25 mouse cellular contexts compared by ENCODE assay signal in the genomic region with DNA sequence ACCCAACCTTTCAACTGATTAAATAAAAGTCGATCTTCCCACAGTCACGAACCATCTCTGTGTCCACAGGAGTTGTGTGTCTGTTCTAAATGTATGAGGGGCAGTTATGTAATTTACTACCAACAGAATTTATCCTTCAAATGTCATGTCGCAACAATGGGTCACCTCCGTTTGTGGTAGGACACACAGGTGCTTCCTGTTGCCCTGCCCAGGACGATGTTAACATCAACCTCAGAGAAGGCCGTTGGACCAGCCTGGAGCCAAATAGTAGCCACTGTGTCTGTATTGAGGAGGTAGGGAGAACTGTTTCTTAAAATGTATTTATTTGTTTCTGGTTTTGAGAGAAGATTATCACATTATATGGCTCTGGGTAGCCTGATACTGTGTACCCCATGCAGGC. TPM values are rescaled to one million over a fixed set of nuclear protein-coding genes. Genes with fewer than 3 reads are reported as not detected.
DNase-seq lines count a peak whose midpoint lies in the region; ATAC-seq and TF ChIP-seq lines count a peak whose summit lies in the region.
"Had no signal": no experiment of that assay in that cellular context is flagged by ENCODE, and none has a peak within 500 bp of the region (broad histone marks: within the 10 kb centered on the region; RNA-seq: fewer than 3 reads in every experiment).

No protein-coding gene starts in this region.

- H3K27me3 ChIP-seq in liver, embryonic 16.5 days (ENCODE audit: control insufficient read depth, insufficient read depth, low read depth, low read length): no peaks in the 10 kb centered on the region
- H3K27me3 ChIP-seq in liver, embryonic 12.5 days (replicated peaks): no peaks in the 10 kb centered on the region
- H3K27me3 ChIP-seq in midbrain, embryonic 13.5 days: no peaks in the 10 kb centered on the region
- H3K27me3 ChIP-seq: embryonic facial prominence, embryonic 12.5 days; embryonic facial prominence, embryonic 15.5 days; heart, embryonic 13.5 days; hindbrain, embryonic 13.5 days had no signal

- no peaks in the 10 kb centered on the region for H3K9me3 ChIP-seq in liver, embryonic 16.5 days (replicated peaks; ENCODE audit: control insufficient read depth, low read length)
- no peaks in the 10 kb centered on the region for H3K9me3 ChIP-seq in liver, embryonic 12.5 days (replicated peaks)
- H3K9me3 ChIP-seq in midbrain, embryonic 13.5 days: no peaks in the 10 kb centered on the region
- H3K9me3 ChIP-seq: embryonic facial prominence, embryonic 12.5 days; embryonic facial prominence, embryonic 15.5 days; heart, embryonic 10.5 days; hindbrain, embryonic 10.5 days; hindbrain, embryonic 13.5 days had no signal

- peak overlapping the region; percentile 67 for H3K27ac ChIP-seq in liver, embryonic 16.5 days (ENCODE audit: low read length)
- H3K27ac ChIP-seq in liver, embryonic 12.5 days: no peak overlapping the region
- H3K27ac ChIP-seq in bone marrow, adult 2 months (ENCODE audit: control insufficient read depth, insufficient read depth, low read depth, low read length, poor library complexity): peak overlapping the region; percentile 45; the same call in 1 of the 2 replicates
- no peak overlapping the region for H3K27ac ChIP-seq in midbrain, embryonic 13.5 days
- H3K27ac ChIP-seq: embryonic facial prominence, embryonic 12.5 days; embryonic facial prominence, embryonic 15.5 days; heart, adult 2 months; heart, embryonic 10.5 days; heart, embryonic 13.5 days; hindbrain, embryonic 10.5 days; hindbrain, embryonic 13.5 days; hindbrain, postnatal 0 days had no signal

- TF ChIP-seq POLR2A in bone marrow, adult 2 months (IDR thresholded peaks at IDR 0.05; ENCODE audit: borderline replicate concordance, control insufficient read depth, low read depth, low read length): no peak

- no peak overlapping the region for H3K4me2 ChIP-seq in liver, embryonic 16.5 days (ENCODE audit: low read depth, low read length)
- H3K4me2 ChIP-seq in liver, embryonic 12.5 days: no peak overlapping the region
- H3K4me2 ChIP-seq in midbrain, embryonic 13.5 days (replicated peaks): no peak overlapping the region
- H3K4me2 ChIP-seq: embryonic facial prominence, embryonic 12.5 days; embryonic facial prominence, embryonic 15.5 days; heart, embryonic 13.5 days; hindbrain, embryonic 13.5 days had no signal

- peaks cover 6% of the 10 kb centered on the region for H3K4me1 ChIP-seq in liver, embryonic 16.5 days (ENCODE audit: control insufficient read depth, low read depth, low read length)
- H3K4me1 ChIP-seq in liver, embryonic 12.5 days: peaks cover 30% of the 10 kb centered on the region
- H3K4me1 ChIP-seq in bone marrow, adult 2 months (ENCODE audit: control insufficient read depth, insufficient read depth, low read length): peaks cover 2% of the 10 kb centered on the region; the same call in 1 of the 2 replicates
- H3K4me1 ChIP-seq in midbrain, embryonic 13.5 days (replicated peaks): peaks cover 1% of the 10 kb centered on the region; the same call in 1 of the 2 replicates
- H3K4me1 ChIP-seq: embryonic facial prominence, embryonic 12.5 days had no signal

- H3K9ac ChIP-seq in liver, embryonic 16.5 days (ENCODE audit: low read depth, low read length): no peak overlapping the region
- no peak overlapping the region for H3K9ac ChIP-seq in liver, embryonic 12.5 days
- H3K9ac ChIP-seq in midbrain, embryonic 13.5 days (replicated peaks): no peak overlapping the region
- H3K9ac ChIP-seq: embryonic facial prominence, embryonic 12.5 days; embryonic facial prominence, embryonic 15.5 days; forebrain, postnatal 0 days; heart, embryonic 13.5 days; hindbrain, embryonic 13.5 days had no signal

- 39% methylated on average over 6 of the region's 6 CpGs for WGBS in liver, embryonic 16.5 days (ENCODE audit: insufficient replicate concordance)
- 61% methylated on average over 6 of the region's 6 CpGs for WGBS in liver, embryonic 12.5 days (ENCODE audit: insufficient replicate concordance)
- WGBS in bone marrow, adult 2 months: 8% methylated on average over 6 of the region's 6 CpGs
- 94% methylated on average over 6 of the region's 6 CpGs for WGBS in midbrain, embryonic 13.5 days

- H3K4me3 ChIP-seq in liver, embryonic 16.5 days (ENCODE audit: low read depth, low read length): no peak overlapping the region
- no peak overlapping the region for H3K4me3 ChIP-seq in liver, embryonic 12.5 days
- H3K4me3 ChIP-seq in bone marrow, adult 2 months (replicated peaks; ENCODE audit: control insufficient read depth, low read depth, low read length): no peak overlapping the region
- H3K4me3 ChIP-seq in midbrain, embryonic 13.5 days (replicated peaks): no peak overlapping the region
- H3K4me3 ChIP-seq: embryonic facial prominence, embryonic 12.5 days; embryonic facial prominence, embryonic 15.5 days; heart, adult 2 months; heart, embryonic 10.5 days; heart, embryonic 13.5 days; hindbrain, embryonic 10.5 days; hindbrain, embryonic 13.5 days had no signal

- peaks cover 46% of the 10 kb centered on the region for H3K36me3 ChIP-seq in liver, embryonic 16.5 days (ENCODE audit: control insufficient read depth, insufficient read depth)
- H3K36me3 ChIP-seq in liver, embryonic 12.5 days: peaks cover 83% of the 10 kb centered on the region
- peaks cover 61% of the 10 kb centered on the region for H3K36me3 ChIP-seq in midbrain, embryonic 13.5 days

- no peak for ATAC-seq in liver, embryonic 16.5 days (ENCODE audit: low read depth)
- no peak for ATAC-seq in liver, embryonic 12.5 days
- peak; percentile 72 for ATAC-seq in granulocyte monocyte progenitor cell, adult 5-6 weeks (replicated peaks; ENCODE audit: poor library complexity, severe bottlenecking)
- ATAC-seq in megakaryocyte progenitor cell, adult 5-6 weeks (replicated peaks; ENCODE audit: poor library complexity): peak; percentile 67
- ATAC-seq in midbrain, embryonic 13.5 days: no peak
- ATAC-seq: activated CD4-positive, CD25-positive, alpha-beta regulatory T cell, adult 4 months; forebrain, embryonic 14.5 days; forebrain, postnatal 0 days; hindbrain, postnatal 0 days; inflammation-experienced regulatory T-cells, adult 6 months had no signal

- no peak for TF ChIP-seq CTCF in bone marrow, adult 2 months (IDR thresholded peaks at IDR 0.05; ENCODE audit: control insufficient read depth, insufficient read depth, low read length)

- no peak for DNase-seq in retina, embryonic 14.5 days (ENCODE audit: low spot score)
- DNase-seq: adrenal gland, adult 8-10 months; adrenal gland, postnatal 25 days; cerebellum, adult 18-20 months; cerebellum, adult 9-10 months; cerebellum, postnatal 14 days; forebrain, postnatal 0 days; gastrocnemius, postnatal 25 days; heart, adult 2 months had no signal

RNA-seq across cellular contexts. Expression of gene Ino80d, which starts 7.5 kb away (rescaled TPM):
- polyA plus RNA-seq in liver, embryonic 16.5 days (2015; fragmentation: Nextera tagmentation; extraction: Ambion mirVana): 4.5 and 4.9 TPM in 2 replicates
- polyA plus RNA-seq in liver, embryonic 12.5 days (2016; fragmentation: Nextera tagmentation; extraction: Ambion mirVana): 7.1 and 7.2 TPM in 2 replicates
- 17.8 and 33.3 TPM in 2 replicates for polyA plus RNA-seq in bone marrow, adult 2 months (2011; ENCODE audit: insufficient read depth, insufficient read length, low replicate concordance, missing spikeins)
- total RNA-seq in granulocyte monocyte progenitor cell, adult 5-6 weeks (2014; fragmentation: Nextera tagmentation): 73.8 and 102 TPM in 2 replicates
- total RNA-seq in granulocyte monocyte progenitor cell, adult 5-6 weeks (2017): 20.6 and 24.0 TPM in 2 replicates
- total RNA-seq in megakaryocyte progenitor cell, adult 5-6 weeks (2015): 59.3 and 66.1 TPM in 2 replicates
- 19.9 and 23.9 TPM in 2 replicates for total RNA-seq in megakaryocyte progenitor cell, adult 5-6 weeks (2017)
- 9.7 and 12.2 TPM in 2 replicates for polyA plus RNA-seq in midbrain, embryonic 13.5 days (2015; fragmentation: Nextera tagmentation; extraction: Ambion mirVana)

RNA-seq across cellular contexts. Expression of gene Eef1b2, which starts 54.6 kb away (rescaled TPM):
- polyA plus RNA-seq in liver, embryonic 16.5 days (2015; fragmentation: Nextera tagmentation; extraction: Ambion mirVana): 207 and 226 TPM in 2 replicates
- 388 and 395 TPM in 2 replicates for polyA plus RNA-seq in liver, embryonic 12.5 days (2016; fragmentation: Nextera tagmentation; extraction: Ambion mirVana)
- 680 and 906 TPM in 2 replicates for polyA plus RNA-seq in bone marrow, adult 2 months (2011; ENCODE audit: insufficient read depth, insufficient read length, low replicate concordance, missing spikeins)
- 1,766 and 1,810 TPM in 2 replicates for total RNA-seq in granulocyte monocyte progenitor cell, adult 5-6 weeks (2014; fragmentation: Nextera tagmentation)
- total RNA-seq in granulocyte monocyte progenitor cell, adult 5-6 weeks (2017): 3,234 and 3,329 TPM in 2 replicates
- 1,640 and 1,755 TPM in 2 replicates for total RNA-seq in megakaryocyte progenitor cell, adult 5-6 weeks (2015)
- 3,229 and 3,450 TPM in 2 replicates for total RNA-seq in megakaryocyte progenitor cell, adult 5-6 weeks (2017)
- polyA plus RNA-seq in midbrain, embryonic 13.5 days (2015; fragmentation: Nextera tagmentation; extraction: Ambion mirVana): 462 and 473 TPM in 2 replicates

RNA-seq across cellular contexts. Expression of gene Ndufs1, which starts 54.6 kb away (rescaled TPM):
- 92.7 and 96.4 TPM in 2 replicates for polyA plus RNA-seq in liver, embryonic 16.5 days (2015; fragmentation: Nextera tagmentation; extraction: Ambion mirVana)
- 133 and 137 TPM in 2 replicates for polyA plus RNA-seq in liver, embryonic 12.5 days (2016; fragmentation: Nextera tagmentation; extraction: Ambion mirVana)
- 39.8 and 47.0 TPM in 2 replicates for polyA plus RNA-seq in bone marrow, adult 2 months (2011; ENCODE audit: insufficient read depth, insufficient read length, low replicate concordance, missing spikeins)
- total RNA-seq in granulocyte monocyte progenitor cell, adult 5-6 weeks (2014; fragmentation: Nextera tagmentation): 111 and 115 TPM in 2 replicates
- 155 and 156 TPM in 2 replicates for total RNA-seq in granulocyte monocyte progenitor cell, adult 5-6 weeks (2017)
- 135 and 150 TPM in 2 replicates for total RNA-seq in megakaryocyte progenitor cell, adult 5-6 weeks (2015)
- total RNA-seq in megakaryocyte progenitor cell, adult 5-6 weeks (2017): 147 and 172 TPM in 2 replicates
- polyA plus RNA-seq in midbrain, embryonic 13.5 days (2015; fragmentation: Nextera tagmentation; extraction: Ambion mirVana): 134 and 143 TPM in 2 replicates

Comparison
In these comparisons a context has a peak if more than half of its experiments do, and no peak if none do; other contexts are left out.
1. H3K27ac ChIP-seq: peak in liver, embryonic 16.5 days (single experiment) and bone marrow, adult 2 months (single experiment); none in liver, embryonic 12.5 days (single experiment) and midbrain, embryonic 13.5 days (single experiment).
2. ATAC-seq: peak in granulocyte monocyte progenitor cell, adult 5-6 weeks (single experiment) and megakaryocyte progenitor cell, adult 5-6 weeks (single experiment); none in liver, embryonic 16.5 days (single experiment), liver, embryonic 12.5 days (single experiment) and midbrain, embryonic 13.5 days (single experiment).